Mouse (Mus musculus): ENCODE measurements around the gene Tmed5. TPM values are rescaled to one million over a fixed set of nuclear protein-coding genes. Genes with fewer than 3 reads are reported as not detected.

The Tmed5 gene
- total and polyA plus RNA-seq, 2 experiments from 2014 or later, result 18.7 to 20.8 TPM

- no peak for TF ChIP-seq CTCF (IDR thresholded peaks at IDR 0.05; ENCODE audit: low read depth)
- Histone ChIP-seq H3K27ac (ENCODE audit: low read depth, low read length) (no peak overlapping the region), H3K9ac (no peak overlapping the region), H3K4me3 (ENCODE audit: low read depth, low read length) (no peak overlapping the region), H3K4me1 (ENCODE audit: insufficient read depth) (no peaks in the 10 kb centered on the region), H3K4me2 (ENCODE audit: low read depth) (no peak overlapping the region), H3K9me3 (ENCODE audit: low read length) (no peaks in the 10 kb centered on the region), H3K27me3 (ENCODE audit: insufficient read depth, low read length) (no peaks in the 10 kb centered on the region), H3K36me3 (ENCODE audit: insufficient read depth) (peaks cover 3% of the 10 kb centered on the region; the same call in 1 of the 2 replicates)
- ATAC-seq (no peak), DNase-seq (no peak)
These were observed 52.8 kb downstream of the Tmed5 start for GRCm38 (mm10) chr5:108079603-108080002.

DNA sequence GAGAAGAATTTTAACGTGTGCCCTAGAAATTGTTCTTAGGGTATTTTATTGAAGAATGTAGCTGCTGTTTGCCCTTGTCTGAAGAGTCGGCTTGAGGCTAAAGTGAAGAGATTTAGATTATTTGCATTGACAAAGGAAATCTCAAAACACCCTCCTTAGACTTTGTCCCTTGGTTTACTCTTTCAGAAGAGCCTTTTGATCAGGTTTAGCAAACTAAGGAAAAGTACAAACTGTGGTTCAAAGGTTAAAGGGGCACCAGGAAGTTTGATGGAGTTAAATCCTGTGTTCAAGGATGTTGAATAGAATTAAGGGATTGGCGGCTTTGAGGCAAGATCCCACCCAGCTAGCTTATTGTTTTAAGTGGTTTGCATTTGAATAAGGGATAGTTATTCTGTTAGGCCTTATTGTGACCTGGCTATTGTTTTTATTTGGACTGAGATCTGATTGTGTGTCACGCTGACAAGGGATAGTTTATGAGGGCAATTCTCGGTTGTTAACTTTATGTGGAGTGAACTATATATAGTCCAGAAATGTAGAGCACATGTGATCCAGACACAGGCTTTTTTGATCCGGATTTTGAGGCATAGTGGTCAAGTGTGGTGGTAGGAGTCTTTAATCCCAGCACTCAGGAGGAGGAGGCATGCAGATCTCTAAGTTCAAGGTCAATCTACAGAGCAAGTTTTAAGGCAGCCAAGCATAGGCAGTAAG, 55.4 kb downstream of the Tmed5 start:
- peaks cover 11% of the 10 kb centered on the region for H3K36me3 ChIP-seq (ENCODE audit: insufficient read depth)
- H3K4me3 ChIP-seq (ENCODE audit: low read depth, low read length), result no peak overlapping the region
- DNase-seq, result no peak
- no peaks in the 10 kb centered on the region for H3K4me1 ChIP-seq (ENCODE audit: insufficient read depth)
- no peak overlapping the region for H3K27ac ChIP-seq (ENCODE audit: low read depth, low read length)
- no peaks in the 10 kb centered on the region for H3K27me3 ChIP-seq (ENCODE audit: insufficient read depth, low read length)
- no peak for ATAC-seq
- no peak overlapping the region for H3K4me2 ChIP-seq (ENCODE audit: low read depth)
- H3K9me3 ChIP-seq (ENCODE audit: low read length), result no peaks in the 10 kb centered on the region
- TF ChIP-seq CTCF (IDR thresholded peaks at IDR 0.05; ENCODE audit: low read depth), result no peak
- no peak overlapping the region for H3K9ac ChIP-seq
- 39% methylated on average over 6 of the region's 6 CpGs for WGBS

GRCm38 (mm10) chr5:108076241-108076640, 56.2 kb downstream of the Tmed5 start:
- no peak for ATAC-seq
- no peaks in the 10 kb centered on the region for H3K27me3 ChIP-seq (ENCODE audit: insufficient read depth, low read length)
- TF ChIP-seq CTCF (IDR thresholded peaks at IDR 0.05; ENCODE audit: low read depth), result no peak
- no peak overlapping the region for H3K9ac ChIP-seq
- H3K36me3 ChIP-seq (ENCODE audit: insufficient read depth), result peaks cover 11% of the 10 kb centered on the region
- H3K4me1 ChIP-seq (ENCODE audit: insufficient read depth), result no peaks in the 10 kb centered on the region
- no peak for DNase-seq
- H3K27ac ChIP-seq (ENCODE audit: low read depth, low read length), result no peak overlapping the region
- no peak overlapping the region for H3K4me3 ChIP-seq (ENCODE audit: low read depth, low read length)
- no peak overlapping the region for H3K4me2 ChIP-seq (ENCODE audit: low read depth)
- no peaks in the 10 kb centered on the region for H3K9me3 ChIP-seq (ENCODE audit: low read length)

DNA sequence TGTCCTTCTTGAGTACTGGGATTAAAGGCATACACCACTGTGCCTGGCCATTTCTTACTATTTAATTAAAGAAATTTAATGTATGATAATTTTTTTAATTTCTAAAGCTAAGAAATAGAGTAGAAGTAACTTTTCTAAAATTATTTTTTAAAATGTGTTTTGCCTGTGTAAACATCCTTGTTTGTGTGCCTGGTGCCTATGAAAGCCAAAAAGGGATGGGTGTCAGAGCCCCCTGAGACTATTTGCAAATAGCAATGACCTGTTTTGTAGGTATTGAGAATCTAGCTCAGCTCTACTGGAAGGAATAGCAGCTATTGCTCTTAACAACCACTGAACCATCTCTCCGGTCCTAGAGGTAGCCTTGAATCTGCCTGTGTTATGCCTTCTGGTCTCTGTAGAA, 60.1 kb downstream of the Tmed5 start:
- H3K9me3 ChIP-seq (ENCODE audit: low read length), result no peaks in the 10 kb centered on the region
- ATAC-seq (no peak), DNase-seq (no peak)
- no peak overlapping the region for H3K4me2 ChIP-seq (ENCODE audit: low read depth)
- H3K4me1 ChIP-seq (ENCODE audit: insufficient read depth), result peaks cover 8% of the 10 kb centered on the region; the same call in 1 of the 2 replicates
- H3K4me3 ChIP-seq (ENCODE audit: low read depth, low read length), result no peak overlapping the region
- no peak overlapping the region for H3K27ac ChIP-seq (ENCODE audit: low read depth, low read length)
- H3K36me3 ChIP-seq (ENCODE audit: insufficient read depth), result peaks cover 15% of the 10 kb centered on the region
- no peaks in the 10 kb centered on the region for H3K27me3 ChIP-seq (ENCODE audit: insufficient read depth, low read length)
- no peak for TF ChIP-seq CTCF (IDR thresholded peaks at IDR 0.05; ENCODE audit: low read depth)
- H3K9ac ChIP-seq, result no peak overlapping the region
- WGBS, result 100% methylated on average over 1 of the region's 1 CpGs

DNA sequence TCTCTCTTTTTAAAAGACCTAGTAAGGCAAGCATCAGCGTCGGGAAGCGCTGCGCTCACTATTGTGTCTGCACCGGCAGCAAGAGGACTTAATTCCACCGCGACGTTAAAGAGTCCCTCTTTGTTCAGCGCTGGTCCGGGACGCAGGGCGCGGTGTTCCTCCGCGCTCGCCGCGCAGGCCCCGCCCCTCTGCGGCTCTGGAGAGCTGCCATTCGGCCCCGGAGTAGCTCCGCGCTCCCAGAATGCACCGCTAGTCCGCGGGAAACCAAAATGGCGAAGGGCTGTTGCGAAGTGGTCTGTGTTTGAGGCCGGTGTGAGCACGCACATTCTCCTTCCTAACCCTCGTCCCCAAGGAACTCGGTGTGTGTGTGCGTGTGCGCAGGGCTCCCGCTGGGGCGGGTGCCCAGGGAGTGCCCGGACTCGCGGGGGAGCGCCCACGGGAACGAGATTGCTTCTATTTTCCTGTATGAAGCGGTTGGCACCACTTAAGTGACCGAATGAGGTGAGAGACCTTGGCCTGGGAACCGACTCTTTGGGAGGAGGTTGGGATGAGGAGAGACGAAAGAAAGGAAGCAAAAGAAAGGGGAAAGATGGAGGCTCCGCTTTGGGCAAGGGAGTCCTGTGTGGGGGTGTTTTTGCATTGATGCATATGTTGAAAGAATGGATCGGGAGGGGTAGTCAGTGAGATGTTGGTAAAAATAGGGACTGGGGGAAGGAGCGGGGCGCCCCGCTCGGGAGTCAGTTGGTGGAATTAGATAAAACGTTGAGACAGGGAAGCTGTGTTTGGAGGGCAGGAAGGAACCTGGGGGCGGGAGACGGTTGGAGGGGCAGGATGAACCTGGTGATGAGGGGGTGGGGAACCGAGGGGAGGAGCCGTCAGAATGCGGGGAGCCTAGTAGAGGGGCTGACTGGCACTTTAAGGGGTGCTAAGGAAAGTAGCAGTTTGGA, 66.7 kb downstream of the Tmed5 start, which contains the start of gene Mtf2:
Gene Mtf2 (plus strand): TSS at position 210 of the 947 bp plus-strand sequence.
- WGBS, result 1% methylated on average over 59 of the region's 59 CpGs
- H3K4me3 ChIP-seq (ENCODE audit: low read depth, low read length), result peak within 1 kb of the TSS; percentile 97
- 0 out of 2 replicates have a peak, but pooled peaks cover 4% of the 10 kb centered on the region for H3K36me3 ChIP-seq (ENCODE audit: insufficient read depth)
- H3K4me1 ChIP-seq (ENCODE audit: insufficient read depth), result peaks cover 10% of the 10 kb centered on the region; the same call in 1 of the 2 replicates
- ATAC-seq, result peak; percentile 92
- H3K27ac ChIP-seq (ENCODE audit: low read depth, low read length), result peak within 1 kb of the TSS; percentile 99
- TF ChIP-seq CTCF (IDR thresholded peaks at IDR 0.05; ENCODE audit: low read depth), result peak; percentile 55
- peak within 1 kb of the TSS; percentile 100 for H3K9ac ChIP-seq
- DNase-seq, result peak; percentile 99
- H3K9me3 ChIP-seq (ENCODE audit: low read length), result no peaks in the 10 kb centered on the region
- peak within 1 kb of the TSS; percentile 67 for H3K4me2 ChIP-seq (ENCODE audit: low read depth)
- H3K27me3 ChIP-seq (ENCODE audit: insufficient read depth, low read length), result no peaks in the 10 kb centered on the region

DNA sequence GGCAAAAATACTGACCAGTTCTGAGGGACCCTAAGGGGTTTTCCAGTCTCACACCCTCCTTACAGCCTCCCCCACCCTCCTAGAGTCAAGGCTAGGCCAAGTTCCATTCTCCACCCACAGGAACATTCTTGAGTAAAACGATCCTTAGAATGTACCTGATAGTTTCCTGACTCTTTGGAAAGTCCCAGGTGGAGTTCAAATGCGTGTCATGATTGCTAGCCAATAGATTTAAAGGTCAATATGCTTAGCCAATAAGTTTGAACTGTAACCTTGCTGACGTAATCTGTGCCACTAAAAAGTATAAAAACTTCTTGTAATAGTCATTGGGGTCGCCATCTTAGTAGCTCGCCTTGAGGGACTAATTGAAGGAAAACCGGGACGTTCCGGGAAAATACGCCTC, 72.0 kb downstream of the Tmed5 start:
- ATAC-seq, result no peak
- Histone ChIP-seq H3K27me3 (ENCODE audit: insufficient read depth, low read length) (no peaks in the 10 kb centered on the region), H3K4me2 (ENCODE audit: low read depth) (no peak overlapping the region), H3K4me3 (ENCODE audit: low read depth, low read length) (no peak overlapping the region), H3K9me3 (ENCODE audit: low read length) (no peaks in the 10 kb centered on the region), H3K27ac (ENCODE audit: low read depth, low read length) (no peak overlapping the region), H3K36me3 (ENCODE audit: insufficient read depth) (no peaks in the 10 kb centered on the region), H3K9ac (no peak overlapping the region), H3K4me1 (ENCODE audit: insufficient read depth) (no peaks in the 10 kb centered on the region)
- no peak for DNase-seq
- 96% methylated on average over 9 of the region's 9 CpGs for WGBS
- TF ChIP-seq CTCF (IDR thresholded peaks at IDR 0.05; ENCODE audit: low read depth), result no peak

Other genes starting within 250 kb of the Tmed5 start
- gene Rpl5, start 232.1 kb downstream of the Tmed5 start, total RNA-seq (2014; rRNA removed), result 195 and 203 TPM in 2 replicates
- gene Rpl5, start 232.1 kb downstream of the Tmed5 start, polyA plus RNA-seq (2015; fragmentation: Nextera tagmentation; extraction: Ambion mirVana), result 65.7 and 74.2 TPM in 2 replicates
- gene Fam69a, start 145.5 kb downstream of the Tmed5 start, total RNA-seq (2014; rRNA removed), result 23.9 and 28.5 TPM in 2 replicates
- 47.8 and 60.9 TPM in 2 replicates for gene Fam69a, start 145.5 kb downstream of the Tmed5 start, polyA plus RNA-seq (2015; fragmentation: Nextera tagmentation; extraction: Ambion mirVana)
- gene Mtf2, start 66.9 kb downstream of the Tmed5 start, total RNA-seq (2014; rRNA removed), result 75.1 and 96.2 TPM in 2 replicates
- 49.0 and 61.9 TPM in 2 replicates for gene Mtf2, start 66.9 kb downstream of the Tmed5 start, polyA plus RNA-seq (2015; fragmentation: Nextera tagmentation; extraction: Ambion mirVana)
- 0.92 and 5.5 TPM in 2 replicates for gene Ccdc18, start 255 bp upstream of the Tmed5 start, total RNA-seq (2014; rRNA removed)
- gene Ccdc18, start 255 bp upstream of the Tmed5 start, polyA plus RNA-seq (2015; fragmentation: Nextera tagmentation; extraction: Ambion mirVana), result 2.5 and 2.9 TPM in 2 replicates
- gene Dr1, start 136.3 kb upstream of the Tmed5 start, total RNA-seq (2014; rRNA removed), result 39.9 and 43.7 TPM in 2 replicates
- 29.5 and 38.1 TPM in 2 replicates for gene Dr1, start 136.3 kb upstream of the Tmed5 start, polyA plus RNA-seq (2015; fragmentation: Nextera tagmentation; extraction: Ambion mirVana)
- 6.0 and 6.6 TPM in 2 replicates for gene Pigg, start 180.0 kb upstream of the Tmed5 start, total RNA-seq (2014; rRNA removed)
- gene Pigg, start 180.0 kb upstream of the Tmed5 start, polyA plus RNA-seq (2015; fragmentation: Nextera tagmentation; extraction: Ambion mirVana), result 1.2 and 2.2 TPM in 2 replicates
- 65.7 and 66.7 TPM in 2 replicates for gene Gm42517, start 235.3 kb upstream of the Tmed5 start, total RNA-seq (2014; rRNA removed)
- 5.2 and 6.2 TPM in 2 replicates for gene Gm42517, start 235.3 kb upstream of the Tmed5 start, polyA plus RNA-seq (2015; fragmentation: Nextera tagmentation; extraction: Ambion mirVana)